Mouse (Mus musculus) frontal cortex, adult 2 months (tissue): ENCODE measurements around the gene Cep164. TPM values are rescaled to one million over a fixed set of nuclear protein-coding genes. Genes with fewer than 3 reads are reported as not detected.
"Not testable (repeated sequence)": the region's sequence is repeated elsewhere in the genome, so short reads cannot be mapped to it uniquely, and the experiment has no call there.

Experiments
- DNase-seq, 2 experiments: peaks; one replicate each; pipeline ENCODE4 v3.0.0; 2022; ENCODE audit warnings: low spot score in 1 of 2; ENCODE audit errors: extremely low spot score in 1 of 2
- polyA plus RNA-seq: library from polyadenylated mRNA; depleted of rRNA; stranded (reverse); fragments of >200 nt; gene quantifications from 2 replicates; pipeline ENCODE4 v1.2.3, GENCODE M21; 2012

The Cep164 gene
- polyA plus RNA-seq, 1 experiment: 26.1 TPM

DNA sequence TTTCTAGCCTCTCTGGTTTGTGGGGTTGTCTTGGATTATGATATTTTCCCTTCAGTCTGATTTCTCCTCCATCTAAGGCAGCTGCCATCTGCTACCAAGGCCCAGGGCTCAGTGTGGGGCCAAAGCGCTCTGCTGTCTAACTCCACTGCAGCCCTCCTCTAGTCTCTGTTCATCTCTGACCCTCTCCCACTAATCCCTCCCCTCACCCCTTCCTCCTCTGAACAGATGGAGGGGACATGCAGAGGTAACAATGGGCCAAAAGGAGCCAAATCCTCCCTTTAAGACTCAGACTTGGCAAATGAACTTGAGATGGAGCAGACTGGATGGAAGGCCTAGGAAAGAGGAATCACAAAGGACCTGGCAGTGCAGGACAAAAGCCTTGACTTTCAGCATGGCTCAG lies 36.3 kb downstream of the Cep164 start:
- no peak for DNase-seq

GRCm38 (mm10) chr9:45791456-45792142 lies 36.9 kb downstream of the Cep164 start:
- no peak for DNase-seq

DNA sequence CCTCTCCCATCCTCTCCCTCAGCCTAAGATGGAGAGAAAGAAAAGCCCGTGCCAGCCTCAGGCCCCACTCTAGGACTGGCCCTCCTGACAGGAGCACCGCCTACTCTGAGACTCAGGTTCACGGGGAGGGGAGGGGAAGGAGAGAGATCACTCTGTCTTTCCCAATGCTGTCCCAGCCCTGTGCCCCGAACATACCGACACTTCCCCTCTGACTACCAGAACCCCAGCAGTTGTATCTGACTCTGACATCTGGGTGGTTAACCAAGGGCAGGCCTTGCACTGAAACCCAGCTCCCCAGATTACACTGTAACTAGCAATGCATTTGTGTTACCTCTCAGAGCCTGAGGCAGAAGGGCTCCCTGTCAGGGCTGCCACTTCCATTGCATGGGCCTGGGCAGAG lies 40.1 kb downstream of the Cep164 start:
- no peak for DNase-seq

DNA sequence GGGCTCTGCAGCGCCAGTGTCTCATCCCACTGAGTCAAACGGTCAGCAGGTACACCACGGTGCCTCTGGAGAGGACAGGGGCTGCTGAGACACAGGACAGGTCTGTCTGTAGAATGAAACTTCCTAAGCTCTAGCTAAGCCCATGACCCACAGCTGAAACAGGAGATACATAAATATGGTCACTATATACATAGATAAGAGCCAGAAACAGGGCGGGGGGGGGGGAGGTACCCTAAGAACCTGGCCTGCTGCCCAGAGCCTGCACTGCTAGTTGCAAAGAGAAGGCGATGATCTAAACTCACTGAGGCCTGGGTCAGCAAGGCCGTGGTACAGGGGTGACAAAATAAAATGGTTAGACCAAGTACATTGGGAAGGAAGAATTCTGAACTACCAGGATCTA lies 40.9 kb downstream of the Cep164 start:
- DNase-seq: no peak

DNA sequence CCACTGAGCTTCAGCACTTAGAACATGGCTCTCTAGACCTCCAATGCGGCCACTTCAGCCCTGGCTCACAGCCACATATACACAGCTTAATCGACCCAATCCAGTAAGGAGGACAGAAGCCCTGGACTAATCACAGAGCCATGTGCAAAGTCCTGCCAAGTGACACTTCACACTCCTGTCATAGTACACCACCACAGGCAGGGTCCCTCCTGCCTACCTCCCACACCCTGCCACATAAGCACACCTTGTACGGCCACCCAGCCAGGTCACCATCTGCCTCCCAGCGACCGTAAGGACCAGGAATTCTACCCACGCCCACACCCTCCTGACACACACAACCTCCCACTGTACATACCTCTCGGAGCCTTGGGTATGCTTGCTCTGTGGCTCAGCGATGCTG lies 41.4 kb downstream of the Cep164 start:
- DNase-seq: no peak

DNA sequence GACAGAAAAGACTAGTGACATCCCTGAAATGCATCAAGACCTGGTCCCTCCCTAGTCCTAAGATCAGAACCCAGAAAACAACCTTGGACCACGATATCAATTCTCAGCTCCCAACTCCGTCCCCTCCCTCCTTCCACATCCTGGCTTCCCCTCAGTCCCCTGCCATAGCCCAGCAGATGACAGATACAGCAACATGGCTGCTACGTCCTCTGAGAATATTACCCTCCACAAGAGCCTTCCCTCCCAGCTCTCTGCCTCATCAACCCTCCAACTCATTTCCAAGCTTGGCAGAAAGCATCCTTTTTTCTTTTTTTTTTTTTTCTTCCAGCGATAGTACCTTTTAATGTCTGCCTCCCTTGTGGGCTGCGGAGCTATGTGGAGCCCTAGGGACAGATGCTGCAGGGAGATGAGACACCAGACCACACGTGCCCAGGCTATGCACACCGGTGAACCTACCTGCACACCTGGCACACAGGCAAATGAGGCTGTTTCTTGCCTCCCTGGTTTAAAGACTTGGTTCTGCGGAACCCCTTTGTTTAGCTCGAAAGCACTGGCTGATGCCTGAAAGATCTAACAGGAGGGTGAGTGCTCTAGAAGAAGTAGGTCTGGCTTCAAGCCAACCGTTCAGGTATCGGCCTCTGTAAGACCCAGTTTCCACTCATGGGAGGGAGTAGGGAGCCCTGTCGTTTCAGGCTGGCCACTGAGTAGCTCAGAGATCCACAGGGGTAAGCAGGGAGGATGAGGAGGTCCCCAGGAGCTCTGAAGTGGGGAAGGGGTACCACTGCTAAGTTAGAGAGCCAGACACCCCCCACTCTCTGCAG lies 45.0 kb downstream of the Cep164 start:
- no peak for DNase-seq

DNA sequence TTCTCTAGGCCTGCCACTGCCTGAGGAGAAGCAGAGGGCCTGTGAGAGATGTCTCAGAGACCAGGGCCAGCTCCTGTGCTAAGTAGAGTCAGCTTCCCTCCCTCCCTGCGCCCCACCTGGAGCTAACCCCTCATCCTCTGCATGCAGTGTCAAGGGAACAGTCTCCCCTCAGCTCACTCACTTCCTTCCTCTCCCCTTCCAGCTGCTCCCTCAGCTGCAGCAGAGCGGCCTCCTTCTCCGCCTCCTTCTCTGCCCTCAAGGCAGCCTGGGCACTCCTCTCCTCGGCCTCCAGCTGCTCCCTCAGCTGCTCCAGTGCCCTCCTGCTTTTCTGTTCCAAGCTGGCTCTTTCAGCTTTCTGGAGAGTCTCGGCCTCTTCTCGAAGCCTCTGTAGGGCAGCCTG lies 49.3 kb downstream of the Cep164 start:
- DNase-seq: no peak

DNA sequence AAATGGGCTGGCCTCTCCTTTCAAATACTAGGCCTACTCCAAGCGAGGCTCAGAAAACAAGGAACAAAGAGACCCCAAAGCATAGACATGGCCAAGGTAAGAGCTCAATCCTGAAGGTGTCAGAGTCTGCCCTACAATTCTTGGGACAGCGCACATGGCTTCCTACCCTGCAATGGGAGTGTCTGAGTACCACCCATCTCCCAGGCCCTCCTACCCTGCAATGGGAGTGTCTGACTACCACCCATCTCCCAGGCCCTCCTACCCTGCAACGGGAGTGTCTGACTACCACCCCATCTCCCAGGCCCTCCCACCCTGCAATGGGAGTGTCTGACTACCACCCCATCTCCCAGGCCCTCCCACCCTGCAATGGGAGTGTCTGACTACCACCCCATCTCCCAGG lies 52.3 kb downstream of the Cep164 start:
- DNase-seq: not testable (repeated sequence)

DNA sequence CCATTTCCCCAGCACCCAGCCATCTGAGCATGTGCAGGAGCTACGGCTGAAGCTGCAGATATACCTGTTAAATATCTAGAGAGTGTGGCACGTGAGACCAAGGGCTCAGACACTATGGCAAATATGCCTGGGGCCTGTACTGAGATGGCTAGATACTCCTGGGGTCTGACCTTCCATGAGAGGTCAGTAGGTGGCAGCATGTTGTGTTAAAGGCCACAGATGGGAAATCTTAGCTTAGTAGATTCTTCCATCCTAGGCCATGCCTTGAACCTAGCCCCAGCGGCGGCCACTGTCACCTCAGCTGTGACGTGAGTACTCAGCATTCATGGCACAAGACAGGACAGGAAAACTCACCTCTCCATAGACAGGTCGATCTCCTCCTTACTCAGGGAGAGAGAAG lies 54.4 kb downstream of the Cep164 start:
- DNase-seq: no peak

- no peak for DNase-seq
Measured at GRCm38 (mm10) chr9:45769596-45769995, 58.9 kb downstream of the Cep164 start.

- DNase-seq: no peak
Measured at GRCm38 (mm10) chr9:45768421-45768820, 60.1 kb downstream of the Cep164 start.

- DNase-seq: no peak
Measured at GRCm38 (mm10) chr9:45767155-45767554, 61.3 kb downstream of the Cep164 start.

DNA sequence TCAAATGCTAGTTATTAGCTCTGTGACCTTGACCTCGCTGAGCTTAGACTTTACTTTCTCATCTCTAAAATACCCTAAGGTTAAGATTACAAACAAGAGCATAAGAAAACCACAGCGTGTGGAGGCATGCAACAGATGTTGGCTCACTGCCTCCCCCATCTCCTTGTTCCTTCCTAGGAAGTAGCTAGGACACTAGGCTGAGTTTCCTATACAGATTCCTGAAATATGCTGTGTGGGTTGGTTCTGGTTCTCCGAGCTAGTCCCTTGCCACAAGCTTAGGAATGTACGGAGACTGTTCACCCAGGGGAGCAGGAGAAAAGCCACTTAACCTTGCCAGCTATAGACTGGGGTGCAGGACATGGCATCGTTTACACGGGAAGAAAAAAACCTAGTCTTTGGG lies 62.3 kb downstream of the Cep164 start:
- DNase-seq: peak in 1 of 2 experiments; percentile 25

DNA sequence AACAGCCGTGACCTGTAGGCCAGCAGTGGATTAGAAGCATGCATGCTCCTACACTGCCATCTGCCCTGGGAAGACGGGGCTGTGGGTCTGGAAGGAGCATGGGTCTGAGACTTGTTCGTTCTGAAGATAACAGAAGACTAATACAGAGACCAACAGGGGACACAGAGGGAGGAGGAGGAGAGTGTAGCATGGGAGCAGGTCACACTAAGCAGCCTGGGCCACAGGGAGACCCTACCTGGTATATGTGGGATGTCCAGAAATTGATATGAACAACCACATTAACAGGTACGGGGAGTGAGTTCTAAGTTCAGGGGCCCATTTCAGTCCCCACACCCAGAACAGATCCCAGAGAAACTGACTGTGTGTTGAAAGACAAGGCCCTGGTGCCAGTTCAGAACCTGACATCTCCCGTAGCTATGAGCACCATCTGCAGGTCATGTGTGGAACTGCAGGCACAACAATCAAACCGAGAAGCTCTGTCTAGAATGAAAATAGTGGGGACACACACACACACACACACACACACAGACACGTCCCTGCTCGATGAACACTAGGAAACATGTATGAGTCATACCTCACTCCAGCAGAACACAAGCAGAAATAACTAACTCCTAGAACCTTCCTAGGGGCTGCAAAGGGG lies 73.9 kb downstream of the Cep164 start:
- peak; percentile 45 to 95 for DNase-seq

- DNase-seq: no peak
Measured at GRCm38 (mm10) chr9:45749917-45750316, 78.6 kb downstream of the Cep164 start.

DNA sequence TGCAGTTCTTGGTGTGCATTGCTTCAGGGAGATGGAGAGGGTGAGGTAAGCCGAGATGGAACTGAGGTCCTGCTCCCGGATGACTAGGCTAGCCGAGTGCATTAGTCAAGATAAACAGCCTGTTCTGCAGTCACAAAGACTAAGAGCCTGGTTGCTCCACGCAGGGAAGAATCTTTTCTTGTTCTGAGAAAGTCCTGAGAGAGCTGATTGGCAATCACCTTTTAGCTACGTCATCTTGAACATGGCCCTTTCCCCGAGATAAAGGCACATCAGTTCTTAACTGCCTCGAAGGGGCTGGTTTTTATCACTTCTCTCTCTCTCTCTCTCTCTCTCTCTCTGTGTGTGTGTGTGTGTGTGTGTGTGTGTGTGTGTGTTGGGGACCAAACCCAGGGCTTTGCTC lies 83.0 kb downstream of the Cep164 start:
- no peak for DNase-seq

DNA sequence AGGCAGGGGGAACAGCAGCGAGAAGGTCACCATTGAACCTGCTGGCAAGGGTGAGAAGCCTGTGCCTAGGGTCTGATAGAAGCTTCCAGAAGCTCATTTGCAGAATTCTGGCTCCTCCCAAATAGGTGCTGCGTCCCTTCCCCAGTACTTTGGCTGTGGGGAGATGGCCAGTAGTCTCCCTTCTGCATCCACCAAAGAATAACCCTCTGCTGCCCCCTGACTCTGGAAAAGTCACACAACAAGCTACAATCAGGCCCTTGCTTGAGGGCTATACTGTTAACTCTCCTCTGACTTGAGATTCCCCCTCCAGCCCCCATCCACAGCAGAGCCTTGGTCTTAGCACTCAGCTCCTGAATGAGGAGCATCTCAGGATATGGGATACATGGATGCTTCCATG lies 87.9 kb downstream of the Cep164 start:
- no peak for DNase-seq

DNA sequence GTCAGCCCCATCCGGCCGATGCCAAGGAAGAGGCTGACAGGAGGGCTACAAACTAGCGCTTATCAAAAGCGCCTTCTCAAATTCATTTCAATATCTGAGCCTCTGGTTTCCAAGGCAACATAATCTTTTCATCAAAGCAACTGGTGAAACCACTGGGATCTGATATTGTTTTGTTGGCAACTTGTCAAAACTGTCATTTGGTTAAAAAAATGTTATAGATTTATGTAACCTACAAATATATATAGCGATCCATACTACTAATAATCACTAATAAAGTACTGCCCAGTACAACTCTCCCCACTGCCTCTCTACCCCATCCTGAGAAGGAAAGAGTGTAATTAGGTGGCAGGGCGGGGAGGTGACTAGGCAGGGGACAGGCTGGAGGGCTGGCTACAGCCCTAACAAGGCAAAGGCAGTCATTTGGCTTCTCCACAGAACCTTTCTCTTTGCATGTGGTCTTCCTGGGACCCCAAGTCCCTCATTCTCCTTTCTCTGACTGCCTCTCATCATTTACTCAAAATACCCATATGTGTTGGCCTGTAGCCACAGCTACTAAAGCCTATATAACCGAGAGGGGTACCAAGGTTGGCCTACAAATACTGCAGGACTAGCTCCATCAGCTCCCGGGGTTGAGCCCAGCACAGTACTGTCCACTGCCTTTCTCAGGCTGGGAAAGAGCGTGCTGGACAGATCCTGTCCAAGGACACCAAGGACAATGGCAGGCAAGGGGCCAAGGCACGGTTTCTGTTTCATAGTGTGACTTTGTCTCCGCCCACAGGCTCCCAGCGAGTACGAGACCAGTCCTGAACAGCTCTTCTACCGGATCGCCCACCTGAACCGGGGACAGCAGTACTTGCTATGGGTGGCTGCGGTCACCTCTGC lies 88.5 kb downstream of the Cep164 start:
- DNase-seq: no peak

GRCm38 (mm10) chr9:45739001-45739701 lies 89.3 kb downstream of the Cep164 start:
- DNase-seq: no peak

DNA sequence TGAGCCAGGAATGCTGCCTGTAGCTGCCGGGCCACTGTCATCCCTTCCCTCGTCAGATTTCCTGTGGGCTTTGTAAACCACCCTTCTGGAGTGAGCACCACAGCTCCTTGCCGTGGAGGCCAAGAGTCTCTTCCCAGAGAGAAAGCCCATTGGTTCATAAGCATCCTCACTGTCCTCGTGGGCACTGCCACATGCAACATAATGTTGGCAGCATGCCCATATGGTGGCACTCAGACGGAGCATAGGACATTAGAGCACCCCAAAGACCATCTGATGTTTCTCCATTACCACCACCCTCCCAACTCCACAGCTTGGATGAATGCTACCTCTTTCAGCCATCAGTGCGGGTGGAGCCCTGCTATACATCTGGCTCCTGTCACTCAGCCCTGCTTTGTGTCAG lies 95.2 kb downstream of the Cep164 start:
- no peak for DNase-seq
